Mouse (Mus musculus) heart, adult 2 months (tissue): ENCODE measurements around the gene Mfsd1. TPM values are rescaled to one million over a fixed set of nuclear protein-coding genes. Genes with fewer than 3 reads are reported as not detected.

Experiments used
- DNase-seq, 2 experiments: peaks; one replicate each; pipeline ENCODE4 v3.0.0; 2021
- H3K27ac ChIP-seq: fragments of 200-600 bp; 2 replicates; pipeline ENCODE4 v1.8.1; 2022
- H3K27me3 ChIP-seq: fragments of 200-500 bp; 2 replicates; pipeline ENCODE4 v1.6.1; 2012; ENCODE audit warnings: mild to moderate bottlenecking, low read length, inconsistent platforms, mixed read lengths; ENCODE audit not compliant: control insufficient read depth, insufficient read depth
- H3K36me3 ChIP-seq: fragments of 200-500 bp; 2 replicates; pipeline ENCODE4 v1.6.1; 2012; ENCODE audit warnings: low read length, inconsistent platforms; ENCODE audit not compliant: control insufficient read depth, insufficient read depth
- H3K4me1 ChIP-seq: fragments of 200-500 bp; 2 replicates; pipeline ENCODE4 v1.6.1; 2011; ENCODE audit warnings: low read length; ENCODE audit not compliant: control insufficient read depth, insufficient read depth
- H3K4me3 ChIP-seq: fragments of 200-600 bp; 2 replicates; pipeline ENCODE4 v1.8.1; 2022
- H3K79me2 ChIP-seq: fragments of 200-500 bp; replicated peaks from 2 replicates; pipeline ENCODE4 v1.6.1; 2012; ENCODE audit warnings: mild to moderate bottlenecking, inconsistent platforms, low read length, moderate library complexity, mixed read lengths; ENCODE audit not compliant: control insufficient read depth, insufficient read depth
- H3K9ac ChIP-seq: fragments of 200-500 bp; 2 replicates; pipeline ENCODE4 v1.6.1; 2012; ENCODE audit warnings: low read depth, mild to moderate bottlenecking, control low read depth, inconsistent platforms, low read length, mixed read lengths
- CTCF ChIP-seq: fragments of 200-600 bp; IDR thresholded peaks from 2 replicates; pipeline ENCODE4 v1.8.1; 2022; ENCODE audit warnings: antibody characterized with exemption, mild to moderate bottlenecking, moderate library complexity
- EP300 ChIP-seq: fragments of 200-500 bp; IDR thresholded peaks from 2 replicates; pipeline ENCODE4 v1.6.1; 2011; ENCODE audit warnings: low read depth, low read length, control low read depth; ENCODE audit not compliant: insufficient read depth
- POLR2A ChIP-seq: fragments of 200-500 bp; IDR thresholded peaks from 2 replicates; pipeline ENCODE4 v1.6.1; 2011; ENCODE audit warnings: mild to moderate bottlenecking, low read depth, low read length, control low read depth; ENCODE audit not compliant: insufficient read depth
- WGBS: fragments of 180-500 bp; shearing (Covaris S2); methylation state at CpG from one replicate; pipeline ENCODE4 v1.1.7; 2018; 5-methylcytosine and 5-hydroxymethylcytosine counted together
- intact Hi-C: fragments of 180-260 bp; cut with DNase I; formaldehyde crosslinking; loops from one replicate; pipeline ENCODE4 v1.15.1; 2025
- polyA plus RNA-seq: library from polyadenylated mRNA; depleted of rRNA; stranded (reverse); fragments of >200 nt; gene quantifications from 2 replicates; pipeline ENCODE4 v1.2.3, GENCODE M21; 2012
- total RNA-seq, 2 experiments: library from RNA; stranded (reverse); gene quantifications; 2 replicates each; pipeline ENCODE4 v1.2.3; 2021

Mfsd1 gene
- total and polyA plus RNA-seq, 3 experiments, result 15.3 to 28.5 (median 24.4) TPM

GRCm38 (mm10) chr3:67586511-67586910, 4.0 kb downstream of the Mfsd1 start:
- TF ChIP-seq CTCF, result no peak
- no peak for TF ChIP-seq EP300
- TF ChIP-seq POLR2A, result no peak
- intact Hi-C loops, result no loop called here
- DNase-seq, result no peak
- Histone ChIP-seq H3K27ac (no peak overlapping the region), H3K79me2 (no peaks in the 10 kb centered on the region), H3K9ac (no peak overlapping the region), H3K36me3 (no peaks in the 10 kb centered on the region), H3K4me3 (no peak overlapping the region), H3K27me3 (no peaks in the 10 kb centered on the region), H3K4me1 (no peaks in the 10 kb centered on the region)
- 89% methylated on average over 2 of the region's 2 CpGs for WGBS

- TF ChIP-seq POLR2A, result no peak
- Histone ChIP-seq H3K9ac (no peak overlapping the region), H3K27me3 (no peaks in the 10 kb centered on the region), H3K27ac (no peak overlapping the region), H3K36me3 (no peaks in the 10 kb centered on the region), H3K4me3 (no peak overlapping the region), H3K79me2 (no peaks in the 10 kb centered on the region), H3K4me1 (no peaks in the 10 kb centered on the region)
- peak in 1 of 2 experiments; percentile 37 for DNase-seq
- WGBS, result 73% methylated on average over 9 of the region's 9 CpGs
- intact Hi-C loops, result no loop called here
These were observed 4.9 kb downstream of the Mfsd1 start for GRCm38 (mm10) chr3:67587430-67587829.

GRCm38 (mm10) chr3:67601616-67602138, 19.1 kb downstream of the Mfsd1 start:
- intact Hi-C loops, result no loop called here
- Histone ChIP-seq H3K27ac (no peak overlapping the region), H3K9ac (no peak overlapping the region), H3K79me2 (no peaks in the 10 kb centered on the region), H3K36me3 (no peaks in the 10 kb centered on the region), H3K4me1 (no peaks in the 10 kb centered on the region), H3K27me3 (no peaks in the 10 kb centered on the region), H3K4me3 (no peak overlapping the region)
- no peak for DNase-seq
- WGBS, result 86% methylated on average over 13 of the region's 13 CpGs
- TF ChIP-seq CTCF, result no peak
- TF ChIP-seq POLR2A, result no peak
- no peak for TF ChIP-seq EP300

GRCm38 (mm10) chr3:67618222-67618621, 35.7 kb downstream of the Mfsd1 start:
- Histone ChIP-seq H3K27ac (no peak overlapping the region), H3K27me3 (no peaks in the 10 kb centered on the region), H3K79me2 (no peaks in the 10 kb centered on the region), H3K36me3 (no peaks in the 10 kb centered on the region), H3K4me1 (no peaks in the 10 kb centered on the region), H3K9ac (no peak overlapping the region), H3K4me3 (no peak overlapping the region)
- no peak for DNase-seq
- TF ChIP-seq CTCF, result no peak
- no peak for TF ChIP-seq POLR2A
- no peak for TF ChIP-seq EP300
- intact Hi-C loops, result no loop called here

GRCm38 (mm10) chr3:67624629-67625028, 42.1 kb downstream of the Mfsd1 start:
- intact Hi-C loops, result loop anchor here (2.0 kb wide), 1 partner anchor 422 kb away; no protein-coding TSS in a partner anchor
- H3K36me3 ChIP-seq, result no peaks in the 10 kb centered on the region
- H3K9ac ChIP-seq, result no peak overlapping the region
- no peak for DNase-seq
- H3K4me3 ChIP-seq, result no peak overlapping the region
- no peak overlapping the region for H3K27ac ChIP-seq
- no peaks in the 10 kb centered on the region for H3K79me2 ChIP-seq
- WGBS, result 75% methylated on average over 1 of the region's 1 CpGs
- H3K27me3 ChIP-seq, result no peaks in the 10 kb centered on the region
- no peaks in the 10 kb centered on the region for H3K4me1 ChIP-seq
- TF ChIP-seq CTCF, result peak; percentile 30
- TF ChIP-seq POLR2A, result no peak
- no peak for TF ChIP-seq EP300

- Histone ChIP-seq H3K79me2 (no peaks in the 10 kb centered on the region), H3K4me1 (no peaks in the 10 kb centered on the region), H3K4me3 (no peak overlapping the region), H3K27me3 (no peaks in the 10 kb centered on the region), H3K27ac (no peak overlapping the region), H3K9ac (no peak overlapping the region), H3K36me3 (no peaks in the 10 kb centered on the region)
- DNase-seq, result no peak
- TF ChIP-seq POLR2A (no peak), CTCF (no peak)
- 84% methylated on average over 3 of the region's 3 CpGs for WGBS
- intact Hi-C loops, result no loop called here
These were observed 60.6 kb downstream of the Mfsd1 start for GRCm38 (mm10) chr3:67643135-67643534.
